Mouse (Mus musculus) T-helper 17 cell (primary cell): ENCODE results near the gene Lamc2.
"Not testable (repeated sequence)": the region's sequence is repeated elsewhere in the genome, so short reads cannot be mapped to it uniquely, and the experiment has no call there.

Experiments
- in situ Hi-C, 2 experiments: fragments of 300-600 bp; cut with MboI, MseI; formaldehyde crosslinking; loops; 1 replicate in 1 of 2; 2 replicates in 1 of 2; pipeline ENCODE4 v1.15.1; 2025; ENCODE audit warnings: high pct_unique_total_duplicates in 2 of 2

Gene Lamc2

DNA sequence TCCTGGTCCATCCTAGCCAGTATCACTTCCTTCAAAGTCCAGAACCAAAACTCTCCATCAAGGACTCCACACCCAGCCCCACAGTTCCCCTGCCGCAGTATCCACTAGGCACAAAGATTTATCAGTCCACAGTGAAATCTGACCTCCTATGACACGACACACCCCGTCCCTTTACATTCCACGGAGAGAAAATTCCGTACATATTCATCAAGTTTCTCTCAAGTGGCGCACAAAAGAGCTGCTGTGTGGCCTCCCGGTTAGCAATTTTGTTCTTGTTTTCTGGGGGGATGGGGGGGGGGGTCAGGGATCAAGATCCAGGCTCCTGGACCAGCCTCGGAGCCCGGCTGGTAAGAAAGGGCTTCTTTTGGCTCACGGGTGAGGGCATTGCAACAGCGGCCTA lies 87.7 kb downstream of the Lamc2 start:
- in situ Hi-C loops: loop anchor here (5.0 to 10.0 kb wide), 2 partner anchors 276 to 289 kb away; no protein-coding TSS in a partner anchor

DNA sequence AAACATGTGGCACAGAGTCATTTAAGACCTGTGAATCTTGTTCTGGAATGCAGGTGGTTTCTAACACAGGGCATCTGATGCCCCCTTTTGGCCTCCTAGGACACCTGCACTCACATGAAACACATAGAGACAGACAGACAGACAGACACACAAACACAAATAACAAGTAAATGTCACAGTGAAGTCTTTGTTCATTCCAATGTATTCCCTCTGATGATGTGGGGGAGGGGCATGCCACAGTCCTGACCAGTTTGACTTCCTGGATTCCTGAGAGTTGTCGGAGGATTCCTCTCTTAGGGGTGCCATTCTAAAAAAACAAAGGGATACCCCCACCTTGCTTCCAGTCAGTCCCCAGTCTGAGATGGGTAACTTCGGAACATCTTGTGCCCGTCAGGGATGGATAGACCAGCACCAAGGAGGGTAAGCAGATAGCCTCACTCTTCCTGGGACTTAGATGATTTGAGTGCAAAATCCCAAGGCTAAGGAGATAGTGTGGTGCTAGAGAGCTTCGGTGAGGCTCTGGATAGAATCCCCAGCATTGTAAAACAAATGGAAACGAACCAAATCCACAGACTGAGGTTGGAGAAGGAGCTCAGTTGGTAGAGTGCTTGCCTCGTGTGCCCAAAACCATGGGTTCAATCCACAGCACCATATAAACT lies 89.1 kb downstream of the Lamc2 start:
- in situ Hi-C loops: loop anchor here (5.0 to 10.0 kb wide), 2 partner anchors 278 to 290 kb away; no protein-coding TSS in a partner anchor

DNA sequence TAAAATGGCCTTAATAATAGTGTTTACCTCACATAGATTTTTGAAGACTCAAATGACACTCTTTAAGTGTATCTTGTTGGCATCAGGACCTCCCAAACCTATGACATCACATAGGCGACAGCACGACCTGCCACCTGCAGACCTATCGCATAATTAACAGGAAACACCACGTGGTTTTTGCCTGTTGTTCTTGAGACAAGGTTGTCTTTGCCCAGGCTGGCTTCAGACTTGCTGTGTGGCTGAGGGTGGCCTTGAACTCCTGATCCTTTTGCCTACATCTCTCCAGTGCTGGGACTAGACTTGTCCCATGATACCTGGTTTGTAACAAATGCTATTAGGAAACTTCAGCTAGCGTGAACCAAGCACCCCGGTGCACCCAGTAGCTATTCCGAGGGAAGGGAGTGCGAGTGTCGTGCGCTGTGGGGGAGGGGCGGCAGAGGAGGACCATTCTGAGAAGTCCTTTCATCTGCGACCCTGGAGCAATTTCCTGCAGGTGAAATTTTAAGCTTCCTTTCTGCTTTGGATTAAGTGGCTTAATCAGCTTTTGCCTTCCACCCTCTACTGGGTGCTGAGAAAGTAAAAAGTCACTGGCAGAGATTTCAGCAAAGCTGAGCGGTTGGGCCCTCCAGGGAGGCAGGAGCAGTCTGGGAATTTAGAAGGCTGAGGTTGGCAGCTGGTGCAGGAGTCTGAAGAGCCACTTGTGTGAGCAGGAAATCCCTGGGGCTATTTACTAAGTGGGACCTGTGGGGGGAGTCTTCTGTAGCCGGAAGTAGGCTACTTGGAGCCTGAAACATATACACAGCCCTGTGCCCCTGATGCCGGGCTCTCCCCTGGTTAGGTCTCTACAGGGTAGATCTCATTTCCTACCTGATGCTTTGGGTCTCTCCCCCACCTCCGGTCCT lies 90.2 kb downstream of the Lamc2 start:
- in situ Hi-C loops: loop anchor here (5.0 to 10.0 kb wide), 2 partner anchors 279 to 291 kb away; no protein-coding TSS in a partner anchor

DNA sequence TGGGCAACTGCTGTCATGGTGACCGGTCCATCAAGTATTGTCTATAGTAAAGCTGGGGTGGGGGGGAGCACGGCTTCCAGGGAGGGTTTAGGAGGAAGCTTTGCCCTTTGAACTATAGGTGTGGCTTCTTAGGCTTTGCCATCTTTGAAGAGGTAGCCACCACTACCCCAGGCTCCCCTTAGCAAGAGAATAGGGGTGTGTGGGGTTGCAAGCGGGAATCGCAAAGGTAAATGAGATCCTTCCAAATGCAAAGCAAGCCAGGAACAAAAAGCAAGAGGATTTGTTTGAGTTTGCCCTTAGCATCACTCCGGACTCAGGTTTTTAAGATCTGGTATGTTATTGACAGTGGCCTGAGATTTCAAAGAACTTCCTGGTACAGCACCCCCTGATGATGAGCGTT lies 90.9 kb downstream of the Lamc2 start:
- in situ Hi-C loops: loop anchor here (5.0 to 10.0 kb wide), 2 partner anchors 279 to 292 kb away; no protein-coding TSS in a partner anchor

DNA sequence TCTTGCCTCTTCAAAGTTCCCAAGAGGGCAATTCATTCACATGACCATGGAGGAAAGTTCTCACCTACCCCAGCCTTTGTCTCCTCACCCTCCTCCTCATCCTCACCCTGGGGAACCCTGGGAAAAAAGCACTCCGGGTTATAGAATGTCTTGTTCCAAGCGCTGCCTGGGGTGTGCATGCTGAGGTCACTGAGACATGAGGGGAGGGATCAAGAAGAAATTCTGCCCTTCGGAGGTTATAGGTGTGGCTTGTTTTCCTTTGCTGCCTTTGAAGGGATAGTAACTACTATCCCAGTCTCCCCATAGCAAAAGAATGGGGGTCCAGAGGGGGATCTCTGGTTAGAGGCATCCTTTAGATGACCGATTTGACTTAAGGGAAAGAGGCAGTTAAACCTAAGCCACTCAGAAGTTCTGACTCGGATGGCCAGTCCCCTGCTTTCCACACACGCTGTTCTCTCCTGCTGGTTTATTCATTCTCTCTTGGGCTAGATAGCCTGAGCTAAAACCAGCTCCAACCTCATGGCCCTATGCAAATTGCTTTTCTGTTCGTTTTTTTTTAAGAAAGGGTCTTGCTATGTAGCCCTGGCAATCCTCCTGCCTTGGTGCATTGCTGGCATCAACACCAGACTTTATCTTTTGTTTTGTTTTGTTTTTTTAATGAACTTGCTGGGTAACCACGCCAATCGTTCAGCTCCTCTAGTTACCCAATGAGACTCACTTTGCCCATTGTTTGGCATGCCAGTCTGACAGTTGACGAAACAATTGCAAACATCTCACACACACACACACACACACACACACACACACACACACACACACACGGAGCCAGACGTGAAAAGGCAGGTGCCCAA lies 91.8 kb downstream of the Lamc2 start:
- in situ Hi-C loops: loop anchor here (5.0 to 10.0 kb wide), 2 partner anchors 280 to 293 kb away; no protein-coding TSS in a partner anchor

- in situ Hi-C loops: loop anchor here in 1 of 2 experiments (10.0 kb wide), 1 partner anchor 281 kb away; no protein-coding TSS in a partner anchor
These were observed 92.7 kb downstream of the Lamc2 start for GRCm38 (mm10) chr1:153093581-153093980.

DNA sequence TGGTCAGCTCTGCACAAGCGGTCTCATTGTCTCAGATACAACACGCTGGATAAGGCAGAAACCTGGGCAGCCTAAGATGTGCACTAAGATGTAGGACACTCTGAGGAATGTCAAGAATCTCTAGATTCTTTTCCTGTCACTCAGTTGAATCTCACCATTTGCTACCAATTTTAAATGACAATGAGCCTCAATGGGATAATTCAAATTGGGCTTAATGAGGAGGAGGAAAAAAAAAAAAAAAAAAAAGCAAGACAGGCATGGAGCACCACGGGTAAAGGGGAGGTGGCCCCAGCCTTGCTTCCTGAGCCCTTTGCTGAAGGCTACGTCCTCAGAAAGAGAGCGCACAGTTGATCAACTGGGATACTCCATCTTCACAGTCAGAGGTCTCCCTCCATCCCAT lies 93.1 kb downstream of the Lamc2 start:
- in situ Hi-C loops: loop anchor here in 1 of 2 experiments (10.0 kb wide), 1 partner anchor 282 kb away; no protein-coding TSS in a partner anchor

DNA sequence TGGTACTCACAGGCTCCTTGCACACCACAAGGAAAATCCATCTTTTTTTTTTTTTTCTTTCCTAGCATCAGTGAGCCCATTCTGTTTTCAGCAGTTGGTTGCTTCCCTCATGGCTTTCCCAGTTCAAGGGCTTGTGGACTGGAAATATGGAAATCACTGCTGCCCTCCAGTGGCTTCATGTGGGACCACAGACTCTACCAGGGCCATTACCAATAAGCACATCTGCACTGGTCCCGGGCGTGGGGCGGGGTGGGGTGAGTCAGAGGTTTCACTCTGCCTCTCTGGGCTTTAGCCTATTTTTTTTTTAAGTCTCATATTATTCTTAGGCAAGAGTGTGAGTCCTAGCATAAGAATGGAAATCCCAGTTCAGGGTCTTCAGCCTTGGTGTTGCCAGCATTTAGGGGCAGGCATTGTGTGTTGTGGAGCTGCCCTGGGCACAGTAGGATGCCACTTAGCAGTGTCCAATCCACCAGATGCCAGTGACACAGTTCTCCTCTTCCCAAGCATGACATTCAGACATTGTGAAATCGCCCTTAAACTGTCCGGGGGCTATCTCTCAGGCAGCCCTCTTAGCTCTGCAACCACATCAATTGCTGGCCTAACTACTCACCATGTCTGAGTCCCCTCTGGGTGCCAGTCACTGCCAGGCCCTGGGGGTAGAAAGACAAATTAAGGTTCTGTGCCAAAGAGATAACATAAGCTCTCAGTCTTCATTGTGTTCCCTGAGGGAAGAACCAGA lies 93.8 kb downstream of the Lamc2 start:
- in situ Hi-C loops: loop anchor here in 1 of 2 experiments (10.0 kb wide), 1 partner anchor 282 kb away; no protein-coding TSS in a partner anchor

GRCm38 (mm10) chr1:153091438-153092236 lies 94.6 kb downstream of the Lamc2 start:
- in situ Hi-C loops: loop anchor here in 1 of 2 experiments (10.0 kb wide), 1 partner anchor 283 kb away; no protein-coding TSS in a partner anchor

DNA sequence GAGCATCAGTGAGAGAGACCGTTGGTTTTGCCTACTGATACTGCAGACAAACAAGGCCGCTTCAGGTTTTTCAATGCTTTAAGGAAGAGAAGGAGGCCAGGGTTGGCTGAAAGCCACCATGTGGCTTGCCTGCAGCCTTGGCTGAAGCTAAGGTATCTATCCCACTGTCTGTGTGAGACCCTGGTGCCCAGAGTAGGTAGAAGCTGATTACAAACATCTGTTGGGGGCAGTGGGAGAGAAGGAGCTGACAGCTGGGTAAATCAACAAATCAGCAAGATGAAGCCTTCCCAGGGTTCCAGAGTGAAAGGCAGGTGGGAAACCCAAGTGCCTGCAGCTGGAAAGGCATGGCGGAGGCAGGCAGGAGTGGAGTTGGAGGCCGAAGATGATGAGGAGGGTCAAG lies 95.4 kb downstream of the Lamc2 start:
- in situ Hi-C loops: loop anchor here in 1 of 2 experiments (10.0 kb wide), 1 partner anchor 284 kb away; no protein-coding TSS in a partner anchor

DNA sequence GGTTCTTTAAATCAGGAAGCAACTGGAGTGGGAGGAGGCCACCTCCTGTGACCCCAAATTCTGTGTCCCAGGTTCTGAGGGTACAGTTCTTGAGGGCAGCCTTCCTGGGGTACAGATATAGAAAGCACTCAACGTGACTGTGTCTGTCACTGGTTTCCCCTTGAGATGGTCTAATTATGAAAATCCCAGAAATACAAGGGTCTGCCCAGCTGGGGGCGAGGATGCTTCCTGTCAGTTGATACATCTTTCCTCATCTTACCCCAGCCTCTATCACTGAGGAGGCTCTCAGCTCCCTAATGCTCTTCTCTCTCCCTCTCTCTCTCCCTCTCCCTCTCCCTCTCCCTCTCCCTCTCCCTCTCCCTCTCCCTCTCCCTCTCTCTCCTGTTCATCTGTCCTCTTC lies 96.2 kb downstream of the Lamc2 start:
- in situ Hi-C loops: loop anchor here in 1 of 2 experiments (10.0 kb wide), 1 partner anchor 285 kb away; no protein-coding TSS in a partner anchor

DNA sequence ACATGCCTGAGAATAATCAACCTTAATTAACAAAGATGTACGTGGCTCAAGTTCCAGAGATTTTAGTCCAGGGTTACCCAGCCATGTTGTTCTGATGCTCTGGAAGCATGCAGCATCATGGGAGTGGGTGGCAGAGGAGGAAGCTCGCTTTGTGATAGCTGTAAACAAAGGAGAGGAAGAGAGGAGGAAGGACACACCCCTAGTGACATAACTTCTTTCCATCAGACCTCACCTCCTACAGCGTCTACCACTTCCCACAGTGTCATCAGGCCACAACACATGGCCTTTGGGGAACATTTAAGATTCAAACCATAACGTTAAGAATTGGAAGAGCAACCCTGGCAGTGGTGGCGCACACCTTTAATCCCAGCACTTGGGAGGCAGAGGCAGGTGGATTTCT lies 98.5 kb downstream of the Lamc2 start:
- in situ Hi-C loops: no loop called here

DNA sequence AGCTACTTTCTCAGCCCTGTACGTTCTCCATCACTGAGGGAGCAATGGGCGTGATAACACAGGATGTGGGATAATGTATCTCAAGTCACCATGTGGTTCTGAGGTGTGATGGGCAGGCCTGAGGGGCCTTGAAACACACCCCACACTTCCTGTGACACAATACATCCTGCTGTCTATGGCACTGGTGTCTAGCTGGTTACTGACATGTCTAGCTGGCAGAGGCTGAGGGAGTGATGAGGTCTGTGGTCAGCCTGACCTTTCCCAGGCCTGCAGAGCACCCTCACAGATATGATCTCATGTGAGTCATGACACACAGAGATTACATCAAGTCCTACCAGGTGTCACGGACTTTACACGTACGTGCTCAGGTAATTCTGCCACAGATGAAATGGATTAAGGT lies 101.0 kb downstream of the Lamc2 start:
- in situ Hi-C loops: no loop called here

- in situ Hi-C loops: no loop called here
These were observed 102.1 kb downstream of the Lamc2 start for GRCm38 (mm10) chr1:153084191-153084590.

- in situ Hi-C loops: not testable (repeated sequence)
These were observed 103.0 kb downstream of the Lamc2 start for GRCm38 (mm10) chr1:153083233-153083632.

- in situ Hi-C loops: no loop called here
These were observed 110.3 kb downstream of the Lamc2 start for GRCm38 (mm10) chr1:153075955-153076354.

DNA sequence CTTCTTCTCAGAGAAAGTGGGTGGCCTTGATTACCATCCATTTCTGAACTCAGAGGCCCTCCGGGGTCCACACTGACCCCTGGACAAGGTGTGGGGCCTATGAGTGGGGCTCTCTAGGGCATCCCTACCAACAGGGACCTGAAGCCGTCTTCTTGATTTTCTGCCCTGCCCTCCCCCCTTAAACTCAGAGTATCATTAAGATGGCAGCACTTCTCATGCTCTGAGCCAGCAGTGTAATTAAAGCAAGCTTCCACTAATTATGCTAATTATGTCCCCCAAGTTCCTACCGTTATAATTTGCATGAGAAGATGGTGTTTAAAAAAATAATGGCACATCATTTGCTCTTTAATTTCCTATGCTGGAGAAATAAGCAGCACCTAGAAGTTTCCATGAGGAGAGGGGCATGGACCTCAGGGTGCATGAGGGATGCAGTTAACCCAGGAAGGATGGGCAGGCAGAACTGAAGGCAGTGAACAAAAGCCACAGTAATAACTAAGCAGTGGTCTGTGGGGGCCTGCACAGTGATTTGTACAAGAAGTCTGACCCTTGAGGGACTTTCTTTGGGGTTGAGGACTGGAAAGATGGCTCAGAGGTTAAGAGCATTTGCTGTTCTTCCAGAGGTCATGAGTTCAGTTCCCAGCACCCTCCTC lies 111.0 kb downstream of the Lamc2 start:
- in situ Hi-C loops: no loop called here

GRCm38 (mm10) chr1:153073441-153073840 lies 112.8 kb downstream of the Lamc2 start:
- in situ Hi-C loops: loop anchor here in 1 of 2 experiments (25.0 kb wide), 1 partner anchor 286 kb away; no protein-coding TSS in a partner anchor
